Mouse (Mus musculus): ENCODE data around the gene Rtn4rl1. TPM values are rescaled to one million over a fixed set of nuclear protein-coding genes. Genes with fewer than 3 reads are reported as not detected.

Rtn4rl1 gene
- polyA plus RNA-seq, 1 experiment from 2014 or later: 12.7 TPM

- H3K9ac ChIP-seq (replicated peaks; ENCODE audit: low read depth, low read length): no peak overlapping the region
- no peak overlapping the region for H3K4me3 ChIP-seq (ENCODE audit: low read depth, low read length)
- H3K36me3 ChIP-seq (ENCODE audit: control insufficient read depth, insufficient read depth, low read length): no peaks in the 10 kb centered on the region
- no peak overlapping the region for H3K27ac ChIP-seq (ENCODE audit: low read depth, low read length)
- 84% methylated on average over 5 of the region's 5 CpGs for WGBS
- no peaks in the 10 kb centered on the region for H3K9me3 ChIP-seq (ENCODE audit: control insufficient read depth, low read length)
- H3K4me2 ChIP-seq (ENCODE audit: low read depth, low read length): no peak overlapping the region
- H3K4me1 ChIP-seq (ENCODE audit: control insufficient read depth, insufficient read depth, low read length): peaks cover 4% of the 10 kb centered on the region; the same call in 1 of the 2 replicates
- ATAC-seq (ENCODE audit: low read depth): no peak
- no peaks in the 10 kb centered on the region for H3K27me3 ChIP-seq (ENCODE audit: control insufficient read depth, insufficient read depth, low read length)
These were observed 61.7 kb downstream of the Rtn4rl1 start for GRCm38 (mm10) chr11:75255330-75255729.

- H3K4me3 ChIP-seq (ENCODE audit: low read depth, low read length): no peak overlapping the region
- H3K27me3 ChIP-seq (ENCODE audit: control insufficient read depth, insufficient read depth, low read length): no peaks in the 10 kb centered on the region
- no peak overlapping the region for H3K4me2 ChIP-seq (ENCODE audit: low read depth, low read length)
- no peak for ATAC-seq (ENCODE audit: low read depth)
- no peaks in the 10 kb centered on the region for H3K36me3 ChIP-seq (ENCODE audit: control insufficient read depth, insufficient read depth, low read length)
- H3K27ac ChIP-seq (ENCODE audit: low read depth, low read length): no peak overlapping the region
- no peaks in the 10 kb centered on the region for H3K9me3 ChIP-seq (ENCODE audit: control insufficient read depth, low read length)
- no peak overlapping the region for H3K9ac ChIP-seq (replicated peaks; ENCODE audit: low read depth, low read length)
- WGBS: 67% methylated on average over 4 of the region's 4 CpGs
- peaks cover 14% of the 10 kb centered on the region for H3K4me1 ChIP-seq (ENCODE audit: control insufficient read depth, insufficient read depth, low read length)
These were observed 63.6 kb downstream of the Rtn4rl1 start for GRCm38 (mm10) chr11:75257056-75257648.

GRCm38 (mm10) chr11:75259416-75259815 is 65.8 kb downstream of the Rtn4rl1 start:
- Histone ChIP-seq H3K4me2 (ENCODE audit: low read depth, low read length) (no peak overlapping the region), H3K36me3 (ENCODE audit: control insufficient read depth, insufficient read depth, low read length) (no peaks in the 10 kb centered on the region), H3K27me3 (ENCODE audit: control insufficient read depth, insufficient read depth, low read length) (no peaks in the 10 kb centered on the region), H3K9me3 (ENCODE audit: control insufficient read depth, low read length) (no peaks in the 10 kb centered on the region), H3K4me1 (ENCODE audit: control insufficient read depth, insufficient read depth, low read length) (peaks cover 22% of the 10 kb centered on the region), H3K27ac (ENCODE audit: low read depth, low read length) (no peak overlapping the region), H3K9ac (replicated peaks; ENCODE audit: low read depth, low read length) (no peak overlapping the region), H3K4me3 (ENCODE audit: low read depth, low read length) (no peak overlapping the region)
- 68% methylated on average over 6 of the region's 6 CpGs for WGBS
- ATAC-seq (ENCODE audit: low read depth): no peak

GRCm38 (mm10) chr11:75259996-75260561 is 66.5 kb downstream of the Rtn4rl1 start:
- no peak overlapping the region for H3K4me2 ChIP-seq (ENCODE audit: low read depth, low read length)
- no peak overlapping the region for H3K27ac ChIP-seq (ENCODE audit: low read depth, low read length)
- peaks cover 22% of the 10 kb centered on the region for H3K4me1 ChIP-seq (ENCODE audit: control insufficient read depth, insufficient read depth, low read length)
- H3K9ac ChIP-seq (replicated peaks; ENCODE audit: low read depth, low read length): no peak overlapping the region
- WGBS: 56% methylated on average over 10 of the region's 10 CpGs
- no peaks in the 10 kb centered on the region for H3K27me3 ChIP-seq (ENCODE audit: control insufficient read depth, insufficient read depth, low read length)
- H3K36me3 ChIP-seq (ENCODE audit: control insufficient read depth, insufficient read depth, low read length): no peaks in the 10 kb centered on the region
- ATAC-seq (ENCODE audit: low read depth): no peak
- no peak overlapping the region for H3K4me3 ChIP-seq (ENCODE audit: low read depth, low read length)
- H3K9me3 ChIP-seq (ENCODE audit: control insufficient read depth, low read length): no peaks in the 10 kb centered on the region

- ATAC-seq (ENCODE audit: low read depth): no peak
- Histone ChIP-seq H3K27me3 (ENCODE audit: control insufficient read depth, insufficient read depth, low read length) (no peaks in the 10 kb centered on the region), H3K9me3 (ENCODE audit: control insufficient read depth, low read length) (no peaks in the 10 kb centered on the region), H3K9ac (replicated peaks; ENCODE audit: low read depth, low read length) (no peak overlapping the region), H3K4me1 (ENCODE audit: control insufficient read depth, insufficient read depth, low read length) (peaks cover 22% of the 10 kb centered on the region), H3K4me3 (ENCODE audit: low read depth, low read length) (no peak overlapping the region), H3K27ac (ENCODE audit: low read depth, low read length) (no peak overlapping the region), H3K4me2 (ENCODE audit: low read depth, low read length) (no peak overlapping the region), H3K36me3 (ENCODE audit: control insufficient read depth, insufficient read depth, low read length) (no peaks in the 10 kb centered on the region)
- WGBS: 85% methylated on average over 2 of the region's 2 CpGs
These were observed 67.4 kb downstream of the Rtn4rl1 start for GRCm38 (mm10) chr11:75261016-75261415.

- H3K9me3 ChIP-seq (ENCODE audit: control insufficient read depth, low read length): no peaks in the 10 kb centered on the region
- peaks cover 22% of the 10 kb centered on the region for H3K4me1 ChIP-seq (ENCODE audit: control insufficient read depth, insufficient read depth, low read length)
- no peaks in the 10 kb centered on the region for H3K27me3 ChIP-seq (ENCODE audit: control insufficient read depth, insufficient read depth, low read length)
- ATAC-seq (ENCODE audit: low read depth): peak; percentile 21; the same call in 1 of the 2 replicates
- 64% methylated on average over 4 of the region's 4 CpGs for WGBS
- no peak overlapping the region for H3K4me2 ChIP-seq (ENCODE audit: low read depth, low read length)
- H3K27ac ChIP-seq (ENCODE audit: low read depth, low read length): no peak overlapping the region
- H3K36me3 ChIP-seq (ENCODE audit: control insufficient read depth, insufficient read depth, low read length): no peaks in the 10 kb centered on the region
- no peak overlapping the region for H3K9ac ChIP-seq (replicated peaks; ENCODE audit: low read depth, low read length)
- no peak overlapping the region for H3K4me3 ChIP-seq (ENCODE audit: low read depth, low read length)
These were observed 68.1 kb downstream of the Rtn4rl1 start for GRCm38 (mm10) chr11:75261730-75262129.

- Histone ChIP-seq H3K27me3 (ENCODE audit: control insufficient read depth, insufficient read depth, low read length) (no peaks in the 10 kb centered on the region), H3K4me1 (ENCODE audit: control insufficient read depth, insufficient read depth, low read length) (peaks cover 22% of the 10 kb centered on the region), H3K27ac (ENCODE audit: low read depth, low read length) (no peak overlapping the region), H3K4me3 (ENCODE audit: low read depth, low read length) (no peak overlapping the region), H3K36me3 (ENCODE audit: control insufficient read depth, insufficient read depth, low read length) (no peaks in the 10 kb centered on the region), H3K4me2 (ENCODE audit: low read depth, low read length) (no peak overlapping the region), H3K9me3 (ENCODE audit: control insufficient read depth, low read length) (no peaks in the 10 kb centered on the region), H3K9ac (replicated peaks; ENCODE audit: low read depth, low read length) (no peak overlapping the region)
- WGBS: 90% methylated on average over 3 of the region's 3 CpGs
- no peak for ATAC-seq (ENCODE audit: low read depth)
These were observed 68.6 kb downstream of the Rtn4rl1 start for GRCm38 (mm10) chr11:75262181-75262580.

- peak overlapping the region; percentile 57 for H3K27ac ChIP-seq (ENCODE audit: low read depth, low read length)
- 53% methylated on average over 5 of the region's 5 CpGs for WGBS
- H3K9ac ChIP-seq (replicated peaks; ENCODE audit: low read depth, low read length): no peak overlapping the region
- H3K9me3 ChIP-seq (ENCODE audit: control insufficient read depth, low read length): no peaks in the 10 kb centered on the region
- no peak for ATAC-seq (ENCODE audit: low read depth)
- H3K4me3 ChIP-seq (ENCODE audit: low read depth, low read length): no peak overlapping the region
- no peak overlapping the region for H3K4me2 ChIP-seq (ENCODE audit: low read depth, low read length)
- H3K4me1 ChIP-seq (ENCODE audit: control insufficient read depth, insufficient read depth, low read length): peaks cover 22% of the 10 kb centered on the region
- no peaks in the 10 kb centered on the region for H3K36me3 ChIP-seq (ENCODE audit: control insufficient read depth, insufficient read depth, low read length)
- H3K27me3 ChIP-seq (ENCODE audit: control insufficient read depth, insufficient read depth, low read length): no peaks in the 10 kb centered on the region
These were observed 69.2 kb downstream of the Rtn4rl1 start for GRCm38 (mm10) chr11:75262791-75263190.

- 0 out of 2 replicates have a peak, but pooled peaks have one; percentile 39 for ATAC-seq (ENCODE audit: low read depth)
These were observed 69.8 kb downstream of the Rtn4rl1 start for GRCm38 (mm10) chr11:75263274-75263963.

More at GRCm38 (mm10) chr11:75263274-75263963, 69.8 kb downstream of the Rtn4rl1 start:
- H3K27me3 ChIP-seq (ENCODE audit: control insufficient read depth, insufficient read depth, low read length): no peaks in the 10 kb centered on the region
- no peak overlapping the region for H3K4me2 ChIP-seq (ENCODE audit: low read depth, low read length)
- H3K4me3 ChIP-seq (ENCODE audit: low read depth, low read length): no peak overlapping the region
- H3K36me3 ChIP-seq (ENCODE audit: control insufficient read depth, insufficient read depth, low read length): no peaks in the 10 kb centered on the region
- peaks cover 22% of the 10 kb centered on the region for H3K4me1 ChIP-seq (ENCODE audit: control insufficient read depth, insufficient read depth, low read length)
- 29% methylated on average over 15 of the region's 15 CpGs for WGBS
- H3K27ac ChIP-seq (ENCODE audit: low read depth, low read length): peak overlapping the region; percentile 57
- H3K9ac ChIP-seq (replicated peaks; ENCODE audit: low read depth, low read length): no peak overlapping the region
- no peaks in the 10 kb centered on the region for H3K9me3 ChIP-seq (ENCODE audit: control insufficient read depth, low read length)

Data from neural tube, embryonic 14.5 days (tissue).